Mouse (Mus musculus) heart, postnatal 0 days (tissue): ENCODE measurements around the gene 2610301B20Rik. TPM values are rescaled to one million over a fixed set of nuclear protein-coding genes. Genes with fewer than 3 reads are reported as not detected.

Source experiments
- ATAC-seq: fragments of 200-750 bp; cut with Nextera tagmentation; 2 replicates; pipeline ENCODE4 v1.8.0; 2017; ENCODE audit warnings: low read depth, moderate number of reproducible peaks, moderate library complexity; ENCODE audit not compliant: insufficient read depth
- DNase-seq: peaks from one replicate; pipeline ENCODE4 v3.0.0-alpha.2; 2016; ENCODE audit warnings: low spot score
- H3K27ac ChIP-seq: fragments of 300-500 bp; sonication (generic); 2 replicates; pipeline ENCODE4 v1.5.1; 2014; ENCODE audit warnings: low read depth, mild to moderate bottlenecking
- H3K27me3 ChIP-seq: fragments of 300-500 bp; sonication (generic); 2 replicates; pipeline ENCODE4 v1.6.1; 2014; ENCODE audit warnings: low read length, mixed read lengths; ENCODE audit not compliant: control insufficient read depth, insufficient read depth
- H3K36me3 ChIP-seq: fragments of 300-500 bp; sonication (generic); replicated peaks from 2 replicates; pipeline ENCODE4 v1.6.1; 2014; ENCODE audit warnings: low read length, mixed read lengths; ENCODE audit not compliant: control insufficient read depth, insufficient read depth
- H3K4me1 ChIP-seq: fragments of 300-500 bp; sonication (generic); 2 replicates; pipeline ENCODE4 v1.6.1; 2014; ENCODE audit warnings: antibody characterized with exemption; ENCODE audit not compliant: control insufficient read depth, insufficient read depth
- H3K4me2 ChIP-seq: fragments of 300-500 bp; sonication (generic); 2 replicates; pipeline ENCODE4 v1.6.1; 2014; ENCODE audit warnings: low read depth, mild to moderate bottlenecking, low read length, moderate library complexity
- H3K4me3 ChIP-seq: fragments of 300-500 bp; sonication (generic); 2 replicates; pipeline ENCODE4 v1.5.1; 2014; ENCODE audit warnings: low read depth, low read length
- H3K9ac ChIP-seq: fragments of 300-500 bp; sonication (generic); replicated peaks from 2 replicates; pipeline ENCODE4 v1.6.1; 2014; ENCODE audit warnings: low read depth, low read length, mixed read lengths
- H3K9me3 ChIP-seq: fragments of 300-500 bp; sonication (generic); replicated peaks from 2 replicates; pipeline ENCODE4 v1.6.1; 2016; ENCODE audit warnings: low read length; ENCODE audit not compliant: control insufficient read depth
- CTCF ChIP-seq: IDR thresholded peaks from 2 replicates; pipeline ENCODE4 v1.5.1; 2016; ENCODE audit warnings: antibody characterized with exemption, control low read depth, low read depth
- EP300 ChIP-seq: IDR thresholded peaks from 2 replicates; pipeline ENCODE4 v1.6.1; 2016; ENCODE audit warnings: antibody characterized with exemption, low read depth
- WGBS: fragments of 180-500 bp; shearing (Covaris S2); extraction: QIAGEN DNeasy Blood & Tissue Kit; methylation state at CpG from one replicate; pipeline ENCODE4 v1.1.7; 2014; 5-methylcytosine and 5-hydroxymethylcytosine counted together
- polyA plus RNA-seq: library from polyadenylated mRNA; unstranded; fragments of >200 nt; fragmentation: Nextera tagmentation; extraction: Ambion mirVana; gene quantifications from 2 replicates; pipeline ENCODE4 v1.2.1, GENCODE M21; 2015
- total RNA-seq: library from RNA; depleted of rRNA; stranded (reverse); fragments of >200 nt; gene quantifications from 2 replicates; pipeline ENCODE4 v1.2.3, GENCODE M21; 2014; ENCODE audit warnings: low replicate concordance

Gene 2610301B20Rik
- total and polyA plus RNA-seq, 2 experiments from 2014 or later = 13.3 to 17.4 TPM

GRCm38 (mm10) chr4:10924541-10924940 is 50.2 kb downstream of the 2610301B20Rik start:
- Histone ChIP-seq H3K4me1 (peaks cover 6% of the 10 kb centered on the region; the same call in 1 of the 2 replicates), H3K9me3 (no peaks in the 10 kb centered on the region), H3K36me3 (no peaks in the 10 kb centered on the region), H3K27me3 (no peaks in the 10 kb centered on the region), H3K9ac (no peak overlapping the region), H3K4me2 (no peak overlapping the region), H3K27ac (no peak overlapping the region), H3K4me3 (no peak overlapping the region)
- TF ChIP-seq CTCF = no peak
- TF ChIP-seq EP300 = no peak
- WGBS = 89% methylated on average over 5 of the region's 5 CpGs
- ATAC-seq (no peak), DNase-seq (no peak)

DNA sequence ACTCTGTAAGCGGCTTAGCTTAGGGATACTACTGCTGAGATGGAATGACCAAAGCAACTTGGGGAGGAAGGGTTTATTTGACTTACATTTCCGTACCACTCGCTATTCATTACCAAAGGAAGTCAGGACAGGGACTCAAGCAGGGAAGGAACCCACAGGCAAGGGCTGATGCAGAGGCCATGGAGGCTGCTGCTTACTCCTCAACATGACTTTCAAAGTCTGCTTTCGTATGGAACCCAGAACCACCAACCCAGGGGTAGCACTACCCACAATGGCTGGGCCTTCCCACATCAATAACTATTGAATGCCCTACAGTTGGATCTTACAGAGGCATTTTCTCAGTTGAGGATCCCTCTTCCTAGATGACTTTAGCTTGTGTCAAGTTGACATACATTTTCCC is 52.1 kb downstream of the 2610301B20Rik start:
- H3K4me2 ChIP-seq = no peak overlapping the region
- no peak overlapping the region for H3K27ac ChIP-seq
- 81% methylated on average over 4 of the region's 4 CpGs for WGBS
- ATAC-seq = no peak
- H3K9ac ChIP-seq = no peak overlapping the region
- no peak for TF ChIP-seq EP300
- TF ChIP-seq CTCF = no peak
- H3K36me3 ChIP-seq = no peaks in the 10 kb centered on the region
- H3K9me3 ChIP-seq = no peaks in the 10 kb centered on the region
- no peak overlapping the region for H3K4me3 ChIP-seq
- H3K4me1 ChIP-seq = peaks cover 6% of the 10 kb centered on the region; the same call in 1 of the 2 replicates
- no peaks in the 10 kb centered on the region for H3K27me3 ChIP-seq
- no peak for DNase-seq

GRCm38 (mm10) chr4:10928158-10928557 is 53.9 kb downstream of the 2610301B20Rik start:
- H3K36me3 ChIP-seq = no peaks in the 10 kb centered on the region
- DNase-seq = no peak
- WGBS = 78% methylated on average over 6 of the region's 6 CpGs
- TF ChIP-seq CTCF (no peak), EP300 (no peak)
- no peak for ATAC-seq
- no peak overlapping the region for H3K4me2 ChIP-seq
- H3K9ac ChIP-seq = no peak overlapping the region
- H3K4me3 ChIP-seq = no peak overlapping the region
- no peaks in the 10 kb centered on the region for H3K9me3 ChIP-seq
- H3K27me3 ChIP-seq = no peaks in the 10 kb centered on the region
- H3K27ac ChIP-seq = no peak overlapping the region
- peaks cover 5% of the 10 kb centered on the region; the same call in 1 of the 2 replicates for H3K4me1 ChIP-seq

- DNase-seq (no peak), ATAC-seq (no peak)
- Histone ChIP-seq H3K9ac (no peak overlapping the region), H3K36me3 (no peaks in the 10 kb centered on the region), H3K27ac (no peak overlapping the region), H3K9me3 (no peaks in the 10 kb centered on the region), H3K4me3 (no peak overlapping the region), H3K4me2 (no peak overlapping the region), H3K27me3 (no peaks in the 10 kb centered on the region), H3K4me1 (no peaks in the 10 kb centered on the region)
- TF ChIP-seq CTCF (no peak), EP300 (no peak)
- 82% methylated on average over 3 of the region's 3 CpGs for WGBS
Observed at GRCm38 (mm10) chr4:10929726-10930125, 55.4 kb downstream of the 2610301B20Rik start.

- WGBS = 78% methylated on average over 9 of the region's 9 CpGs
- DNase-seq = no peak
- Histone ChIP-seq H3K9me3 (no peaks in the 10 kb centered on the region), H3K9ac (no peak overlapping the region), H3K4me2 (no peak overlapping the region), H3K36me3 (no peaks in the 10 kb centered on the region), H3K4me3 (no peak overlapping the region), H3K27me3 (no peaks in the 10 kb centered on the region), H3K27ac (no peak overlapping the region), H3K4me1 (no peaks in the 10 kb centered on the region)
- TF ChIP-seq CTCF = no peak
- no peak for TF ChIP-seq EP300
- no peak for ATAC-seq
Observed at GRCm38 (mm10) chr4:10931040-10931439, 56.7 kb downstream of the 2610301B20Rik start.

DNA sequence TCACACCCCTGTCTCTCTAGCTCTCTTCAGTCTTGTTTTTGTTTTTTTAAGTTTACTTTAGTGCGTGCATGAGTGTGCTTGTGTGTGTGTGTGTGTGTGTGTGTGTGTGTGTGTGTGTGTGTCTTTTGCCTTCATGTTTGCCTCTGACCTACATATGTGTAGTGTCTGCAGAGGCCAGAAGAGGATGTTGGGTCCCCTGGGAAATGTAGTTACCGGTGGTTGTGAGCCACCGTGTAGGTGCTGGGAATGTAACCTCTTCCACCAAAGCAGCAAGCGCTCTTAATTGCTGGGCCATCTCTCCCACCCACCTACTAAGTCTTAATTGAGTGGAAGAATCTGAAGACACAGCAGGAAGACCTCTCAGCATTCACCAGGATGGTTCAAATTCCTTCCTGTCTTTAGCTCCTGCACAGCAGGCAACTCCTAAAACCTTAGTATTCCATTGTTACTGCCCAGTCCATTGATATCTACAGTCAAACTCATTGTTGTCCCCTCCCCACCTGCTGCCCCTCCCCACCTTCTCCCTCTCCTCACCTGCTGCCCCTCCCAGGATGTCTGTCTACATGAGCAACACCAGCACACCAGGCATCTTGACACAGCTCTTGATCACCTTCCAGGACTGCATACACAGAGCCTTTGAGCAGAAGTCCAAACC is 57.9 kb downstream of the 2610301B20Rik start:
- Histone ChIP-seq H3K36me3 (no peaks in the 10 kb centered on the region), H3K9me3 (no peaks in the 10 kb centered on the region), H3K9ac (no peak overlapping the region), H3K4me1 (no peaks in the 10 kb centered on the region), H3K27me3 (no peaks in the 10 kb centered on the region), H3K4me2 (no peak overlapping the region), H3K27ac (no peak overlapping the region), H3K4me3 (no peak overlapping the region)
- DNase-seq (no peak), ATAC-seq (no peak)
- TF ChIP-seq EP300 (no peak), CTCF (no peak)
- WGBS = 64% methylated on average over 4 of the region's 4 CpGs
